Mouse (Mus musculus): ENCODE measurements around the gene Spdye4b. TPM values are rescaled to one million over a fixed set of nuclear protein-coding genes. Genes with fewer than 3 reads are reported as not detected.

The Spdye4b gene
- polyA plus RNA-seq, 1 experiment from 2014 or later: not detected

GRCm38 (mm10) chr5:143226790-143227189 lies 46.0 kb downstream of the Spdye4b start, which contains the start of gene Spdye4a:
TSS of gene Spdye4a (minus strand) at chr5:143226890.
- Histone ChIP-seq H3K27me3 (replicated peaks) (no peaks in the 10 kb centered on the region), H3K36me3 (no peaks in the 10 kb centered on the region), H3K4me2 (replicated peaks) (no peak within 1 kb of the TSS), H3K27ac (no peak within 1 kb of the TSS), H3K4me1 (no peaks in the 10 kb centered on the region), H3K4me3 (no peak within 1 kb of the TSS), H3K9ac (no peak within 1 kb of the TSS), H3K9me3 (peaks cover 8% of the 10 kb centered on the region)
- ATAC-seq (ENCODE audit: low FRiP score, low read depth): no peak
- WGBS: 90% methylated on average over 3 of the region's 3 CpGs

- ATAC-seq (ENCODE audit: low FRiP score, low read depth): peak; percentile 98
- H3K36me3 ChIP-seq: peaks cover 23% of the 10 kb centered on the region
- H3K9ac ChIP-seq: peak within 1 kb of the TSS; percentile 95
- no peaks in the 10 kb centered on the region for H3K27me3 ChIP-seq (replicated peaks)
- H3K4me1 ChIP-seq: peaks cover 15% of the 10 kb centered on the region
- under 1% methylated on average over 58 of the region's 58 CpGs for WGBS
- H3K27ac ChIP-seq: peak within 1 kb of the TSS; percentile 95
- H3K4me2 ChIP-seq (replicated peaks): peak within 1 kb of the TSS; percentile 81
- no peaks in the 10 kb centered on the region for H3K9me3 ChIP-seq
- H3K4me3 ChIP-seq: peak within 1 kb of the TSS; percentile 91
Observed at GRCm38 (mm10) chr5:143235028-143235693, 54.3 kb downstream of the Spdye4b start, which contains the start of gene Zfp12. TSS of gene Zfp12 (plus strand) at chr5:143235163.

- H3K27me3 ChIP-seq (replicated peaks): no peaks in the 10 kb centered on the region
Observed at GRCm38 (mm10) chr5:143236036-143236435, 55.2 kb downstream of the Spdye4b start.

GRCm38 (mm10) chr5:143244926-143245325 lies 64.1 kb downstream of the Spdye4b start:
- no peak overlapping the region for H3K4me3 ChIP-seq
- no peak overlapping the region for H3K4me2 ChIP-seq (replicated peaks)
- H3K9me3 ChIP-seq: no peaks in the 10 kb centered on the region
- no peak for ATAC-seq (ENCODE audit: low FRiP score, low read depth)
- 96% methylated on average over 26 of the region's 26 CpGs for WGBS
- no peaks in the 10 kb centered on the region for H3K4me1 ChIP-seq
- no peak overlapping the region for H3K9ac ChIP-seq
- H3K36me3 ChIP-seq: peaks cover 91% of the 10 kb centered on the region
- no peaks in the 10 kb centered on the region for H3K27me3 ChIP-seq (replicated peaks)
- no peak overlapping the region for H3K27ac ChIP-seq

More at GRCm38 (mm10) chr5:143236036-143236435, 55.2 kb downstream of the Spdye4b start:
- peak overlapping the region; percentile 91 for H3K4me3 ChIP-seq
- no peak for ATAC-seq (ENCODE audit: low FRiP score, low read depth)
- no peak overlapping the region for H3K27ac ChIP-seq
- WGBS: 51% methylated on average over 9 of the region's 9 CpGs
- peaks cover 32% of the 10 kb centered on the region for H3K36me3 ChIP-seq
- peak overlapping the region; percentile 81 for H3K4me2 ChIP-seq (replicated peaks)
- peak overlapping the region; percentile 95 for H3K9ac ChIP-seq
- H3K9me3 ChIP-seq: no peaks in the 10 kb centered on the region
- peaks cover 15% of the 10 kb centered on the region for H3K4me1 ChIP-seq

- ATAC-seq (ENCODE audit: low FRiP score, low read depth): no peak
- WGBS: 45% methylated on average over 6 of the region's 6 CpGs
- H3K27me3 ChIP-seq (replicated peaks): peaks cover 60% of the 10 kb centered on the region
- H3K36me3 ChIP-seq: peaks cover 72% of the 10 kb centered on the region
- H3K27ac ChIP-seq: no peak overlapping the region
- H3K4me3 ChIP-seq: no peak overlapping the region
- no peak overlapping the region for H3K4me2 ChIP-seq (replicated peaks)
- H3K9ac ChIP-seq: no peak overlapping the region
- no peaks in the 10 kb centered on the region for H3K9me3 ChIP-seq
- H3K4me1 ChIP-seq: peaks cover 18% of the 10 kb centered on the region
Observed at GRCm38 (mm10) chr5:143252039-143252438, 71.2 kb downstream of the Spdye4b start.

- no peak for ATAC-seq (ENCODE audit: low FRiP score, low read depth)
- peaks cover 67% of the 10 kb centered on the region for H3K27me3 ChIP-seq (replicated peaks)
- no peak overlapping the region for H3K27ac ChIP-seq
- peaks cover 18% of the 10 kb centered on the region for H3K4me1 ChIP-seq
- 0 out of 2 replicates have a peak overlapping the region, but pooled peaks have one; percentile 31 for H3K4me3 ChIP-seq
- no peak overlapping the region for H3K9ac ChIP-seq
- H3K9me3 ChIP-seq: no peaks in the 10 kb centered on the region
- H3K36me3 ChIP-seq: peaks cover 71% of the 10 kb centered on the region
- WGBS: 22% methylated on average over 18 of the region's 18 CpGs
- no peak overlapping the region; the same call in 1 of the 2 replicates for H3K4me2 ChIP-seq (replicated peaks)
Observed at GRCm38 (mm10) chr5:143252791-143253185, 72.0 kb downstream of the Spdye4b start.

GRCm38 (mm10) chr5:143253186-143253880 lies 72.5 kb downstream of the Spdye4b start:
- H3K4me2 ChIP-seq (replicated peaks): peak overlapping the region; percentile 64
- 2% methylated on average over 103 of the region's 103 CpGs for WGBS
- peaks cover 72% of the 10 kb centered on the region for H3K27me3 ChIP-seq (replicated peaks)
- ATAC-seq (ENCODE audit: low FRiP score, low read depth): no peak
- H3K9me3 ChIP-seq: no peaks in the 10 kb centered on the region
- H3K36me3 ChIP-seq: peaks cover 70% of the 10 kb centered on the region
- peaks cover 18% of the 10 kb centered on the region for H3K4me1 ChIP-seq
- no peak overlapping the region for H3K27ac ChIP-seq
- H3K9ac ChIP-seq: 0 out of 2 replicates have a peak overlapping the region, but pooled peaks have one; percentile 17
- H3K4me3 ChIP-seq: peak overlapping the region; percentile 31

GRCm38 (mm10) chr5:143253881-143254486 lies 73.2 kb downstream of the Spdye4b start:
- H3K36me3 ChIP-seq: peaks cover 77% of the 10 kb centered on the region
- no peaks in the 10 kb centered on the region for H3K9me3 ChIP-seq
- peaks cover 76% of the 10 kb centered on the region for H3K27me3 ChIP-seq (replicated peaks)
- H3K4me3 ChIP-seq: peak overlapping the region; percentile 31
- H3K9ac ChIP-seq: 0 out of 2 replicates have a peak overlapping the region, but pooled peaks have one; percentile 17
- peaks cover 18% of the 10 kb centered on the region for H3K4me1 ChIP-seq
- ATAC-seq (ENCODE audit: low FRiP score, low read depth): no peak
- WGBS: 4% methylated on average over 81 of the region's 81 CpGs
- no peak overlapping the region for H3K27ac ChIP-seq
- peak overlapping the region; percentile 64 for H3K4me2 ChIP-seq (replicated peaks)

Small RNA genes lying within 50 kb of the gene (microRNA-seq; reads per million reads assigned to microRNA genes)
- not detected for gene Gm44405

Other genes with a start within 250 kb of the Spdye4b start
- 733 and 746 TPM in 2 replicates for gene Fscn1, start 220.7 kb upstream of the Spdye4b start, polyA plus RNA-seq (2016; fragmentation: Nextera tagmentation; extraction: Ambion mirVana)
- gene Rnf216, start 68.0 kb upstream of the Spdye4b start, polyA plus RNA-seq (2016; fragmentation: Nextera tagmentation; extraction: Ambion mirVana): 43.4 and 47.1 TPM in 2 replicates
- not detected in 2 replicates for gene Olfr718-ps1, start 33.4 kb upstream of the Spdye4b start, polyA plus RNA-seq (2016; fragmentation: Nextera tagmentation; extraction: Ambion mirVana)
- gene Rbak, start 242 bp upstream of the Spdye4b start, polyA plus RNA-seq (2016; fragmentation: Nextera tagmentation; extraction: Ambion mirVana): 18.0 and 18.1 TPM in 2 replicates
- gene Spdye4a, start 45.9 kb downstream of the Spdye4b start, polyA plus RNA-seq (2016; fragmentation: Nextera tagmentation; extraction: Ambion mirVana): not detected in 2 replicates
- gene Zfp12, start 54.1 kb downstream of the Spdye4b start, polyA plus RNA-seq (2016; fragmentation: Nextera tagmentation; extraction: Ambion mirVana): 28.1 and 29.3 TPM in 2 replicates
- 17.3 and 17.4 TPM in 2 replicates for gene Zfp316, start 89.0 kb downstream of the Spdye4b start, polyA plus RNA-seq (2016; fragmentation: Nextera tagmentation; extraction: Ambion mirVana)
- gene Zfp853, start 112.6 kb downstream of the Spdye4b start, polyA plus RNA-seq (2016; fragmentation: Nextera tagmentation; extraction: Ambion mirVana): 0.13 TPM in 1 of 2 replicates, not detected in the other
- 53.2 and 57.4 TPM in 2 replicates for gene E130309D02Rik, start 134.3 kb downstream of the Spdye4b start, polyA plus RNA-seq (2016; fragmentation: Nextera tagmentation; extraction: Ambion mirVana)
- gene Zdhhc4, start 148.2 kb downstream of the Spdye4b start, polyA plus RNA-seq (2016; fragmentation: Nextera tagmentation; extraction: Ambion mirVana): 71.5 and 82.7 TPM in 2 replicates
- gene Grid2ip, start 176.3 kb downstream of the Spdye4b start, polyA plus RNA-seq (2016; fragmentation: Nextera tagmentation; extraction: Ambion mirVana): 0.19 and 0.37 TPM in 2 replicates
- gene Kdelr2, start 222.8 kb downstream of the Spdye4b start, polyA plus RNA-seq (2016; fragmentation: Nextera tagmentation; extraction: Ambion mirVana): 164 and 183 TPM in 2 replicates